Mouse (Mus musculus): ENCODE data around the gene Artn. TPM values are rescaled to one million over a fixed set of nuclear protein-coding genes. Genes with fewer than 3 reads are reported as not detected.

Gene Artn
- total RNA-seq, 2 experiments from 2014 or later, result not detected

GRCm38 (mm10) chr4:117921358-117921757, 8.2 kb downstream of the Artn start:
- no peak for ATAC-seq (ENCODE audit: poor library complexity, severe bottlenecking)

DNA sequence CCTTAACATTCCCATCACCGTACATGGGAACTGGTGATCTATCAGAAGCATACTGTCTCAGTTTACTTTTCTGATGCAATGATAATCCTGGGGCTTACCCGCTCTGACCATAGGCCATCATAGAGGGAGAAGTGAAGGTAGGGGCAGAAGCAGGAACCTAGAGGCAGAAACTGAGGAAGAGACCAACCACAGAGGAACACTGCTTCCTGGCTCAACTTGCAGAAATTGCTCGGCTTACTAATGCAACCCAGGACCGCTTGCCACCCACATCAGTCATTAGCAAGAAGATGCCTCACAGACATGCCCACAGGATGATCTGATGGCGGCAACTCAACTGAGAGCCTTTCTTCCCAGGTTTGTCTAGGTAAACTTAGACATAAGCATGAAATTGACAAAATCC, 10.8 kb downstream of the Artn start:
- ATAC-seq (ENCODE audit: poor library complexity, severe bottlenecking), result peak; percentile 41

DNA sequence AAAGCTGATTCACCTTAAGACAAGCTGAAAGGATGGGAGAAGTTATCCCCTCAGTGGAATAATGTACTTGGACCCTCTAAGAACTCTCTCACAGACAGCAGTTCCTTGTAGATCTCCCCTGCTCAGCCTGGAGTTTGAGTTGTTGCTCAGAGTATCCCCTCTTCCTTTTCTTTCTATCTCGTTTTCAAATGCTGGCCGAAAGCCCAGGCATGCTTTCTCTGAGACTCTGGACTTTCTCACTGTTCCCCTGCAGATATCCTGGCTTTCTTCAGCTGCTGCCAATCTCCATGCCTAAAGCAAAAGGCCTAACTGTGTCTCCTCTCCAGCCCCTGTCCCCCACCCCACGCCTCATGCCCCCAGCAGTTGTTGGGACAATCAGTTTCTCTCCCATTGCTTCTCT, 11.3 kb downstream of the Artn start:
- ATAC-seq (ENCODE audit: poor library complexity, severe bottlenecking), result no peak

GRCm38 (mm10) chr4:117917847-117918246, 11.7 kb downstream of the Artn start:
- no peak for ATAC-seq (ENCODE audit: poor library complexity, severe bottlenecking)

DNA sequence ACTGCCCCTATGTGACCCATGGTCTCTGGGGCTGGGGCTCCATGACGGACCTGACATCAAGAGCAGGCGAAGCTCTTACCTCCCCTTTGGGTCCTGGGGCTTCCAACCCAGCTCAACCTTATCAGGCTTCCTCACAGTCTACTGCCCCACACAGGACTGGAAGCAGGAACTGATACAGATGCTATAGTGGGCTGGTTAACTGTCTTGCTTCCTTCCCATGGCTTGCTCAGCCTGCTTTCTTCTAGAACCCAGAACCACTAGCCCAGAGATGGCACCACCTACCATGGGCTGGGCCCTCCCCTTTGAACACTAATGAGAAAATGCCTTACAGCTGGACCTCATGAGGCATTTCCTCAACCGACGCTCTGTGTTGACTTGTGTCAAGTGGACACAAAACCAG, 12.2 kb downstream of the Artn start:
- ATAC-seq (ENCODE audit: poor library complexity, severe bottlenecking), result no peak

GRCm38 (mm10) chr4:117916386-117916785, 13.2 kb downstream of the Artn start:
- no peak for ATAC-seq (ENCODE audit: poor library complexity, severe bottlenecking)

DNA sequence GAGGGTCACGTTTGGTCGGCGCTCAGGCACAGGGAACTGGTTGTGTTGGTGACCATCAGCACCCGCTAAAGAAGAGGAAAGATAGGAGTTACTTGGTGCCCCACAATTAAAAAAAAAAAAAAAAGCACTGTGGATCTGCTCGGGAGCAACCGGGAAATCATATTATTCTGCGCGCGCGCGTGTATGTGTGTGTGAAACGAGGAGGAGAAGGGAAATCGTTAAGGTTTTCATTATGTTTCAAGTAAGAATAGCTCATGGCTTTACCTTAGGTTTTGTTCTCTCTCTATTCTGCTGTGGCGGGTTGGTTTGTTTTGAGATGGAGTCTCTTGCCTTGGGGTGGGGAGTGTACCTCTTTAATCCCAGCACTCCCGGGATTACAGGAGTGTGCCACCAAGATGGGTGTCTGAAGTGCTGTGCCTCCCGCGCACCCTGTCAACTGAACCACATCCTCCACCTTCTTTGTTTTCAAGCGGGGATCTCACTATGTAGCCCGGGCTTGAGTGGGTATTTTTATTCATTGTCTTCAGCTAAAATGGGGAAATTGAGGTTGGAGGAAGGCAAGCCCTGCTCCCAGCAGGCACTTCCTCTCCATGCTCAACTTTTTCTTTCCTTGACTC, 14.0 kb downstream of the Artn start:
- ATAC-seq (ENCODE audit: poor library complexity, severe bottlenecking), result peak; percentile 16; the same call in 1 of the 2 replicates

DNA sequence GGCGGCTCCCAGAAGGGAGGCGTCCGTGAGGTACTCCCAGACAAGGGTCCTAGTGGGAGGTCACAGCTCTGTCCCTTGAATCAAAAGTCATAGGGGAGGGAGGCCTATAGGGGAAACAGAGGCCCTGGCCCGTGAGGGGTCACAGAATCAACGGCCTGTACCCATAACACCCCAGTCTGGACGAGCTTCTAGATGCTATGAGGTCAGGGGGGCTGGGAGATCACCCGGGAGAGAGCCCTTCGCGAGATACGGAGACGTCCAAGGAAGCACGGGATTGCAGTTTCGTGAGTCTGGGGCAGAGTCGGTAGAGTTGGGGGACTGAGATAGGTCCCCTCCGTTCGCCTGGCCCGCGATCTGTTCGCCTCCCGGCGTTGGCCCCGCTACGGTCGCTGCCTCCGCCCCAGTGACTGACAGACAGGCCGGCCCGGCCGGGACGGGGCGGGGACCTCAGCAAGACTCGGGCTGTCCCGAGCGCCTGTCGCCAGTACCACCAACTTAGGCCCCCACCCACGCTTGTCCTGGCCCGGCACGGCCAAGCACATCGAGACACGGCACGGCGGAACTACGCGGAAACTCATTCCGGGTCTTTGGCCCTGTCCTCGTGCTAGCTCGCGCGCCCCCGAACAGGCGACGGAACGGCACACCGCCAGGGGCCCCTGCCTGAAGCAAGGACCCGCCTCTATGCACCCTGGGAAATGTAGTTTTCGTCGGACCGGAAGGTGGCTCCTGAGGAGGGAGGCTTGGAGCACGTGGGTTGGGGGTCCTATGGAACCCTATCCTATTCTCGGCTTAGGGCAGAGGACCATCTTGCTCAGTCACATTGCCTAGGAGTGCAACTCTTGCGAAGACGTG, 14.7 kb downstream of the Artn start, which contains the start of gene Ipo13:
Ipo13 (minus strand) TSS at position 409 of the 852 bp plus-strand sequence.
- ATAC-seq (ENCODE audit: poor library complexity, severe bottlenecking), result peak; percentile 89

- no peak for ATAC-seq (ENCODE audit: poor library complexity, severe bottlenecking)
Measured at GRCm38 (mm10) chr4:117914031-117914430, 15.5 kb downstream of the Artn start.

- ATAC-seq (ENCODE audit: poor library complexity, severe bottlenecking), result no peak
Measured at GRCm38 (mm10) chr4:117913421-117913820, 16.1 kb downstream of the Artn start.

- ATAC-seq (ENCODE audit: poor library complexity, severe bottlenecking), result no peak
Measured at GRCm38 (mm10) chr4:117912685-117913273, 16.8 kb downstream of the Artn start.

- no peak for ATAC-seq (ENCODE audit: poor library complexity, severe bottlenecking)
Measured at GRCm38 (mm10) chr4:117912131-117912561, 17.4 kb downstream of the Artn start.

- ATAC-seq (ENCODE audit: poor library complexity, severe bottlenecking), result no peak
Measured at GRCm38 (mm10) chr4:117908834-117909453, 20.6 kb downstream of the Artn start.

DNA sequence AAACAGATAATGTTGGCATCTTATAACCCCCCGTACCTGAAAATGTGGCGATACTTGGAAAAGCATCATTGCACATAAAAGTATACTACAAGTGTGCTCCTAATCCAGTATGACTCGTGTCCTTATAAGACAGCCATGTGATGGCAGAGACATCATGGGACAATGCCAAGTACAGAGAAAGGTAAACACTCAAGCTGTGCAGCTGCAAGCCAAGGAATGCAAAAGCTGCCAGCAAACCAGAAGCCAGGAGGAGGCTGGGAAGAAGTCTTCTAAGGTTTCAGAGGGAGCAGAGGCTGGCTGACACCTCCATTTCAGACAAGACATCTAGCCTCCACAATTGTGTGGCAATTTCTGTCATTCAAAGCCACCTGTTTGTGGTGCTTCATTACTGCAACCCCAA, 23.4 kb downstream of the Artn start:
- ATAC-seq (ENCODE audit: poor library complexity, severe bottlenecking), result no peak

DNA sequence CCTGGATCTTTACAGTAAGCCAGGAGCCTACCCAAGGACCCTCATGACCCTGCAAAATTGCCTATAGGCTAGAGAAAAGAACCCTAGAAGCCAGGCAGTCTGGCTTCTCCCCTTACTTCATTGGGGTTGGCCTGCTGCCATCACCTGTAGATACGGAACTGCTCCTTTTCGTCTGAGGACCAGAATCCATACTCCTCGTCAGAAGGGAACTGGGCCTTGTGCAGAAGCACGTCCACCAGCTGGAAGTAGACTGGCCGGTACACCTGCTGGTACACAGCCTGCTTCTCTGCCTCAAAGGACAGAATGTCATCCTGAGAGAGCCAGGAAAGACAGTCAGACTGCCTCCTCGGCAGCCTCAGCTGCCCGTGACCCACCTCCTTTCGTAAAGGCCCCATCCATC, 24.8 kb downstream of the Artn start:
- no peak for ATAC-seq (ENCODE audit: poor library complexity, severe bottlenecking)

GRCm38 (mm10) chr4:117904094-117904493, 25.5 kb downstream of the Artn start:
- no peak for ATAC-seq (ENCODE audit: poor library complexity, severe bottlenecking)

- no peak for ATAC-seq (ENCODE audit: poor library complexity, severe bottlenecking)
Measured at GRCm38 (mm10) chr4:117898111-117898510, 31.5 kb downstream of the Artn start.

DNA sequence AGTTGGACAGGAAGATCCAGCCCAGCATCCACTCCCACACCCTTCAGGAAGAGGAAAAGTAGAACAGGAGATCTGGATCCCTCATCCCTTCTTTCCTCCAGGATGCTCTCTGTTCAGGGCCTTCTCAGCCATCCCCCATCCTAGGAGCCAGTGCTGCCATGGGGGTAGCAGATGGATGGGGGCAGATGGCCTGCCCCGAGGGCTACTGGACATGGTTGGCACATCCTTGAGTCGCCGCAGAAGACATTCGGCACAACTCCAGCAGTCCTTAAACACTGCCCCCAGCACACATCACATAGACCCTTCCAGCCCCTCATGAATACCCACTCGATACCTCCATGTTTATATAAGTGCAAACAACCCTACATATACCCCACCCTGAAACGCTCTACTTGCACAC, 33.5 kb downstream of the Artn start:
- ATAC-seq (ENCODE audit: poor library complexity, severe bottlenecking), result no peak

GRCm38 (mm10) chr4:117895339-117895738, 34.2 kb downstream of the Artn start:
- ATAC-seq (ENCODE audit: poor library complexity, severe bottlenecking), result no peak

GRCm38 (mm10) chr4:117894601-117895000, 35.0 kb downstream of the Artn start:
- no peak for ATAC-seq (ENCODE audit: poor library complexity, severe bottlenecking)

DNA sequence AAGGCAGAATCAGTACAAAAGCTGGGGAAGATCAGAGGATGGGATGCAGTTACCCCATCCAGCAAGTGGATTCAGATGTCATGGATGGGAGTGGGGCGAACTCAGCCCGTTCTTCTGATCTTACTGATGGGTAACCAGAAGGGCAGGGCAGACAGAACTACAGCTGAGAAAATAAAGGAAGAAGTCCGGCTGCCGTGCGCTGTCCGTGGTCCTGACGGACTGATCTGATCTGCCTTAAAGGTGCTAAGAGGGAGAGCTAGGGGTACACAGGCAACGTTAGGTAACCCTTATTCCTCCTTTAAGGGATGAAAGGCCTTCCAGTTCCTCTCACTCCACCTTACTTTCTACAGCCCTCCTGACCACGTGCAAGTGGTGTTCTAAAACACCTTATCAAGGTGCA, 36.2 kb downstream of the Artn start:
- no peak for ATAC-seq (ENCODE audit: poor library complexity, severe bottlenecking)

Data from megakaryocyte, adult 5-6 weeks (primary cell).